Mouse (Mus musculus) skeletal muscle tissue, postnatal 0 days (tissue): ENCODE data around the gene Chchd4. TPM values are rescaled to one million over a fixed set of nuclear protein-coding genes. Genes with fewer than 3 reads are reported as not detected.

Experiments
- polyA plus RNA-seq: library from polyadenylated mRNA; unstranded; fragments of >200 nt; fragmentation: Nextera tagmentation; extraction: Ambion mirVana; gene quantifications from 2 replicates; pipeline ENCODE4 v1.2.1, GENCODE M21; 2015

Chchd4 gene
- 19.6 and 20.2 TPM in 2 replicates for polyA plus RNA-seq

GRCm38 (mm10) chr6:91472868-91473804 lies at the start of gene Chchd4, which contains the start of gene Tmem43:
Gene Chchd4 (minus strand): TSS chr6:91473546.
Gene Tmem43 (plus strand): TSS chr6:91473703.

GRCm38 (mm10) chr6:91515545-91516449 lies 42.5 kb upstream of the Chchd4 start, which contains the start of the genes Xpc and Lsm3:
Gene Xpc (minus strand): TSS chr6:91515888.
Gene Lsm3 (plus strand): TSS chr6:91515928.

Other genes with a start within 250 kb of the Chchd4 start
- gene Wnt7a, start 62.2 kb downstream of the Chchd4 start, polyA plus RNA-seq, result 0.06 TPM in 1 of 2 replicates, not detected in the other
- gene Tmem43, start 157 bp upstream of the Chchd4 start, polyA plus RNA-seq, result 25.5 and 38.8 TPM in 2 replicates
- gene Xpc, start 42.3 kb upstream of the Chchd4 start, polyA plus RNA-seq, result 7.4 and 8.3 TPM in 2 replicates
- gene Lsm3, start 42.4 kb upstream of the Chchd4 start, polyA plus RNA-seq, result 103 and 115 TPM in 2 replicates
- gene Slc6a6, start 210.5 kb upstream of the Chchd4 start, polyA plus RNA-seq, result 31.3 and 35.8 TPM in 2 replicates